Mouse (Mus musculus) liver, embryonic 13.5 days (tissue): ENCODE measurements around the gene Man1b1. TPM values are rescaled to one million over a fixed set of nuclear protein-coding genes. Genes with fewer than 3 reads are reported as not detected.

Experiments
- ATAC-seq: fragments of 200-750 bp; cut with Nextera tagmentation; 2 replicates; pipeline ENCODE4 v1.8.0; 2017; ENCODE audit warnings: low read depth, mild to moderate bottlenecking, moderate number of reproducible peaks, moderate library complexity
- DNase-seq: peaks from one replicate; pipeline ENCODE4 v3.0.0; 2022
- H3K27ac ChIP-seq: fragments of 300-500 bp; sonication (generic); 2 replicates; pipeline ENCODE4 v1.5.1; 2015; ENCODE audit warnings: moderate library complexity, mild to moderate bottlenecking, inconsistent platforms
- H3K27me3 ChIP-seq: fragments of 300-500 bp; sonication (generic); 2 replicates; pipeline ENCODE4 v1.6.1; 2015; ENCODE audit warnings: mild to moderate bottlenecking, inconsistent platforms
- H3K36me3 ChIP-seq: fragments of 300-500 bp; sonication (generic); 2 replicates; pipeline ENCODE4 v1.6.1; 2015; ENCODE audit warnings: mild to moderate bottlenecking, inconsistent platforms
- H3K4me1 ChIP-seq: fragments of 300-500 bp; sonication (generic); replicated peaks from 2 replicates; pipeline ENCODE4 v1.6.1; 2015; ENCODE audit warnings: inconsistent platforms
- H3K4me2 ChIP-seq: fragments of 300-500 bp; sonication (generic); 2 replicates; pipeline ENCODE4 v1.6.1; 2015; ENCODE audit warnings: inconsistent platforms, mild to moderate bottlenecking, moderate library complexity
- H3K4me3 ChIP-seq: fragments of 300-500 bp; sonication (generic); replicated peaks from 2 replicates; pipeline ENCODE4 v1.5.1; 2015; ENCODE audit warnings: mild to moderate bottlenecking, inconsistent platforms
- H3K9ac ChIP-seq: fragments of 300-500 bp; sonication (generic); 2 replicates; pipeline ENCODE4 v1.6.1; 2015; ENCODE audit warnings: mild to moderate bottlenecking, inconsistent platforms
- H3K9me3 ChIP-seq: fragments of 300-500 bp; sonication (generic); replicated peaks from 2 replicates; pipeline ENCODE4 v1.6.1; 2016; ENCODE audit warnings: inconsistent platforms
- WGBS: fragments of 180-500 bp; shearing (Covaris S2); methylation state at CpG from one replicate; pipeline ENCODE4 v1.1.7; 2015; ENCODE audit not compliant: insufficient replicate concordance; 5-methylcytosine and 5-hydroxymethylcytosine counted together
- polyA plus RNA-seq: library from polyadenylated mRNA; unstranded; fragments of >200 nt; fragmentation: Nextera tagmentation; extraction: Ambion mirVana; gene quantifications from 2 replicates; pipeline ENCODE4 v1.2.1, GENCODE M21; 2015

The Man1b1 gene
- polyA plus RNA-seq, 1 experiment from 2014 or later, result 18.8 TPM

- Histone ChIP-seq H3K36me3 (no peaks in the 10 kb centered on the region), H3K4me3 (no peak overlapping the region), H3K9me3 (no peaks in the 10 kb centered on the region), H3K27ac (no peak overlapping the region), H3K4me1 (peaks cover 19% of the 10 kb centered on the region), H3K9ac (no peak overlapping the region), H3K4me2 (no peak overlapping the region), H3K27me3 (peaks cover 92% of the 10 kb centered on the region)
- ATAC-seq, result no peak
- DNase-seq, result no peak
- WGBS, result 43% methylated on average over 1 of the region's 1 CpGs
These were observed 64.9 kb downstream of the Man1b1 start for GRCm38 (mm10) chr2:25397010-25397409.

DNA sequence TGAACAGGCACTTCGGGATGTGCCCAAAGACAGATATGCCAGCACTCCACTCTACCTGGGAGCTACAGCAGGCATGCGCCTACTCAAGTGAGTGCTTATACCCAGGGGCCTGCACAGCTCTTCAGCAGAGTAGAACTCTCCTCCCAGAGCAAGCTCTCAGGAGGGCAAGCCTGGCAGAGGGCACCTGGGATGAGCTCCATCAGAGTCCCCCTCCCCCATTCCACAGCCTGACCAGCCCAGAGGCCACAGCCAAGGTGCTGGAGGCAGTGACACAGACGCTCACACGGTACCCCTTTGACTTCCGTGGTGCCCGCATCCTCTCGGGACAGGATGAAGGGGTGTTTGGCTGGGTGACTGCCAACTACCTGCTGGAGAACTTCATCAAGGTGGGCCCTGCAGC, 65.9 kb downstream of the Man1b1 start:
- H3K4me3 ChIP-seq, result no peak overlapping the region
- H3K27ac ChIP-seq, result no peak overlapping the region
- no peaks in the 10 kb centered on the region for H3K36me3 ChIP-seq
- DNase-seq, result no peak
- H3K4me2 ChIP-seq, result no peak overlapping the region
- H3K4me1 ChIP-seq, result peaks cover 25% of the 10 kb centered on the region
- no peaks in the 10 kb centered on the region for H3K9me3 ChIP-seq
- H3K9ac ChIP-seq, result no peak overlapping the region
- peaks cover 99% of the 10 kb centered on the region for H3K27me3 ChIP-seq
- ATAC-seq, result no peak
- 73% methylated on average over 7 of the region's 7 CpGs for WGBS

GRCm38 (mm10) chr2:25399051-25399450, 66.9 kb downstream of the Man1b1 start, which contains the start of gene Npdc1:
TSS of gene Npdc1 (plus strand) at chr2:25399351.
- DNase-seq (no peak), ATAC-seq (no peak)
- H3K4me3 ChIP-seq, result no peak within 1 kb of the TSS
- H3K27ac ChIP-seq, result no peak within 1 kb of the TSS
- peaks cover 100% of the 10 kb centered on the region for H3K27me3 ChIP-seq
- H3K9ac ChIP-seq, result no peak within 1 kb of the TSS
- H3K36me3 ChIP-seq, result no peaks in the 10 kb centered on the region
- H3K4me1 ChIP-seq, result peaks cover 28% of the 10 kb centered on the region
- H3K4me2 ChIP-seq, result no peak within 1 kb of the TSS
- WGBS, result 43% methylated on average over 8 of the region's 8 CpGs
- no peaks in the 10 kb centered on the region for H3K9me3 ChIP-seq

DNA sequence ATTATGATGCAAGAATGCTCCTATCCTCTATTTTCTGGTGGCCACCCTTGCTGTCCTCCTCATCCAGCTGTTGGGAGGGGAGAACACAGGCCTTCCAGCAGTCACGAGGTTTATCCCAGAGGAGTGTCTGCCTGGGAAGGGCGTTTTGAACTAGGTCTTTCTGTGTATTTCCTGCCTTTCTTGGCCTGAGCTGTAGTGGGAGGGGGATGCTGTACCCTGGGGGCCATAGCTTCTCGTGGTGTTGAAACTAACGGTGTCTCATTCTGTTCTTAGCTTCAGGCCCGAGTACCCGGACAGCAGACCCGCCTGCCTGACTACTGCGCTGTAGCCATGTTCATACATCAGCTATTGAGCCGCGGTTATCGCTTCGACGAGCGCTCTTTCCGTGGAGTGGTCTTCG, 68.2 kb downstream of the Man1b1 start:
- ATAC-seq (no peak), DNase-seq (no peak)
- no peak overlapping the region for H3K4me2 ChIP-seq
- H3K27ac ChIP-seq, result no peak overlapping the region
- H3K36me3 ChIP-seq, result no peaks in the 10 kb centered on the region
- H3K9ac ChIP-seq, result no peak overlapping the region
- no peak overlapping the region for H3K4me3 ChIP-seq
- 19% methylated on average over 16 of the region's 16 CpGs for WGBS
- peaks cover 26% of the 10 kb centered on the region for H3K4me1 ChIP-seq
- no peaks in the 10 kb centered on the region for H3K9me3 ChIP-seq
- H3K27me3 ChIP-seq, result peaks cover 98% of the 10 kb centered on the region

- no peaks in the 10 kb centered on the region for H3K9me3 ChIP-seq
- peaks cover 98% of the 10 kb centered on the region for H3K27me3 ChIP-seq
- 0 out of 2 replicates have a peak overlapping the region, but pooled peaks have one; percentile 19 for H3K4me2 ChIP-seq
- no peak overlapping the region for H3K4me3 ChIP-seq
- 3% methylated on average over 17 of the region's 17 CpGs for WGBS
- no peak overlapping the region for H3K27ac ChIP-seq
- no peak overlapping the region for H3K9ac ChIP-seq
- peak; percentile 34 for DNase-seq
- peaks cover 21% of the 10 kb centered on the region for H3K4me1 ChIP-seq
- 0 out of 2 replicates have a peak, but pooled peaks have one; percentile 43 for ATAC-seq
- H3K36me3 ChIP-seq, result no peaks in the 10 kb centered on the region
These were observed 68.6 kb downstream of the Man1b1 start for GRCm38 (mm10) chr2:25400764-25401163.

Other genes with a start within 250 kb of the Man1b1 start
- gene Noxa1, start 237.2 kb upstream of the Man1b1 start, polyA plus RNA-seq, result 1.1 and 1.6 TPM in 2 replicates
- gene Nrarp, start 151.6 kb upstream of the Man1b1 start, polyA plus RNA-seq, result 2.5 and 2.6 TPM in 2 replicates
- 5.5 and 6.0 TPM in 2 replicates for gene Tor4a, start 135.5 kb upstream of the Man1b1 start, polyA plus RNA-seq
- 42.8 and 43.3 TPM in 2 replicates for gene Nelfb, start 120.8 kb upstream of the Man1b1 start, polyA plus RNA-seq
- not detected in 2 replicates for gene Stpg3, start 117.7 kb upstream of the Man1b1 start, polyA plus RNA-seq
- gene Fam166a, start 113.6 kb upstream of the Man1b1 start, polyA plus RNA-seq, result not detected in 2 replicates
- 835 and 850 TPM in 2 replicates for gene Tubb4b, start 107.6 kb upstream of the Man1b1 start, polyA plus RNA-seq
- not detected in 2 replicates for gene Slc34a3, start 98.0 kb upstream of the Man1b1 start, polyA plus RNA-seq
- gene Rnf224, start 95.6 kb upstream of the Man1b1 start, polyA plus RNA-seq, result not detected in 2 replicates
- 0.60 and 0.74 TPM in 2 replicates for gene Rnf208, start 90.1 kb upstream of the Man1b1 start, polyA plus RNA-seq
- not detected in 2 replicates for gene Cysrt1, start 89.9 kb upstream of the Man1b1 start, polyA plus RNA-seq
- 2.1 and 2.7 TPM in 2 replicates for gene AL732309.1, start 85.5 kb upstream of the Man1b1 start, polyA plus RNA-seq
- 13.5 and 14.7 TPM in 2 replicates for gene Tmem203, start 76.9 kb upstream of the Man1b1 start, polyA plus RNA-seq
- gene Tprn, start 69.7 kb upstream of the Man1b1 start, polyA plus RNA-seq, result 5.6 and 6.1 TPM in 2 replicates
- 158 and 162 TPM in 2 replicates for gene Ssna1, start 59.9 kb upstream of the Man1b1 start, polyA plus RNA-seq
- 50.5 and 51.0 TPM in 2 replicates for gene Anapc2, start 59.9 kb upstream of the Man1b1 start, polyA plus RNA-seq
- gene Tmem210, start 44.2 kb upstream of the Man1b1 start, polyA plus RNA-seq, result not detected in 2 replicates
- gene Lrrc26, start 42.4 kb upstream of the Man1b1 start, polyA plus RNA-seq, result not detected in 2 replicates
- gene Grin1, start 13.2 kb upstream of the Man1b1 start, polyA plus RNA-seq, result 0.12 and 0.41 TPM in 2 replicates
- gene Dpp7, start 24.0 kb downstream of the Man1b1 start, polyA plus RNA-seq, result 9.0 and 10.5 TPM in 2 replicates
- gene Uap1l1, start 33.3 kb downstream of the Man1b1 start, polyA plus RNA-seq, result 13.4 and 16.1 TPM in 2 replicates
- gene Sapcd2, start 40.0 kb downstream of the Man1b1 start, polyA plus RNA-seq, result 30.0 and 30.6 TPM in 2 replicates
- gene Entpd2, start 63.5 kb downstream of the Man1b1 start, polyA plus RNA-seq, result 0.40 and 0.41 TPM in 2 replicates
- gene Npdc1, start 67.0 kb downstream of the Man1b1 start, polyA plus RNA-seq, result 4.2 and 5.1 TPM in 2 replicates
- 0.56 and 0.97 TPM in 2 replicates for gene Fut7, start 90.9 kb downstream of the Man1b1 start, polyA plus RNA-seq
- gene Abca2, start 96.4 kb downstream of the Man1b1 start, polyA plus RNA-seq, result 1.4 and 1.6 TPM in 2 replicates
- gene Clic3, start 124.5 kb downstream of the Man1b1 start, polyA plus RNA-seq, result 0.21 and 0.25 TPM in 2 replicates
- 7.2 and 7.7 TPM in 2 replicates for gene Paxx, start 128.8 kb downstream of the Man1b1 start, polyA plus RNA-seq
- gene Ptgds, start 137.7 kb downstream of the Man1b1 start, polyA plus RNA-seq, result 0.38 TPM in 1 of 2 replicates, not detected in the other
- gene Lcn12, start 161.6 kb downstream of the Man1b1 start, polyA plus RNA-seq, result not detected in 2 replicates
- gene Fbxw5, start 168.4 kb downstream of the Man1b1 start, polyA plus RNA-seq, result 27.9 and 31.1 TPM in 2 replicates
- 25.8 and 26.8 TPM in 2 replicates for gene C8g, start 169.4 kb downstream of the Man1b1 start, polyA plus RNA-seq
- gene Traf2, start 214.6 kb downstream of the Man1b1 start, polyA plus RNA-seq, result 16.6 and 18.7 TPM in 2 replicates
- 275 and 306 TPM in 2 replicates for gene Edf1, start 225.5 kb downstream of the Man1b1 start, polyA plus RNA-seq
- gene Mamdc4, start 242.5 kb downstream of the Man1b1 start, polyA plus RNA-seq, result 1.6 and 2.7 TPM in 2 replicates
- gene Phpt1, start 242.9 kb downstream of the Man1b1 start, polyA plus RNA-seq, result 50.2 and 50.3 TPM in 2 replicates
- gene Ajm1, start 249.4 kb downstream of the Man1b1 start, polyA plus RNA-seq, result 0.02 TPM in 1 of 2 replicates, not detected in the other